Mouse (Mus musculus) testis, adult 2 months (tissue): ENCODE results near the gene H3f3b. TPM values are rescaled to one million over a fixed set of nuclear protein-coding genes. Genes with fewer than 3 reads are reported as not detected.

Experiments
- H3K27ac ChIP-seq: fragments of 200-500 bp; 2 replicates; pipeline ENCODE4 v1.5.1; 2012; ENCODE audit warnings: low read depth, low read length; ENCODE audit not compliant: control insufficient read depth, insufficient read depth
- H3K27me3 ChIP-seq: fragments of 200-500 bp; 2 replicates; pipeline ENCODE4 v1.6.1; 2012; ENCODE audit warnings: mild to moderate bottlenecking, low read length, moderate library complexity; ENCODE audit not compliant: control insufficient read depth, insufficient read depth
- H3K36me3 ChIP-seq: fragments of 200-500 bp; 2 replicates; pipeline ENCODE4 v1.6.1; 2012; ENCODE audit warnings: mild to moderate bottlenecking, low read length; ENCODE audit not compliant: control insufficient read depth, insufficient read depth
- H3K4me1 ChIP-seq: fragments of 200-500 bp; 2 replicates; pipeline ENCODE4 v1.6.1; 2012; ENCODE audit warnings: low read length; ENCODE audit not compliant: control insufficient read depth, insufficient read depth
- H3K4me3 ChIP-seq: fragments of 200-500 bp; 2 replicates; pipeline ENCODE4 v1.5.1; 2012; ENCODE audit warnings: low read depth, mild to moderate bottlenecking, low read length, moderate library complexity, mixed read lengths; ENCODE audit not compliant: control insufficient read depth
- CTCF ChIP-seq: fragments of 200-500 bp; IDR thresholded peaks from 2 replicates; pipeline ENCODE4 v1.5.1; 2012; ENCODE audit warnings: low read depth, mild to moderate bottlenecking, inconsistent platforms, low read length, moderate library complexity; ENCODE audit not compliant: control insufficient read depth, insufficient read depth, insufficient replicate concordance
- POLR2A ChIP-seq: fragments of 200-500 bp; IDR thresholded peaks from 2 replicates; pipeline ENCODE4 v1.6.1; 2012; ENCODE audit warnings: low read depth, mild to moderate bottlenecking, inconsistent platforms, low read length, moderate library complexity; ENCODE audit not compliant: control insufficient read depth
- polyA plus RNA-seq: library from polyadenylated mRNA; depleted of rRNA; stranded (reverse); fragments of >200 nt; gene quantifications from 2 replicates; pipeline ENCODE4 v1.2.3, GENCODE M21; 2012

Gene H3f3b
- polyA plus RNA-seq, 1 experiment, result 276 TPM

GRCm38 (mm10) chr11:116058868-116059690 is 31.3 kb upstream of the H3f3b start:
- Histone ChIP-seq H3K36me3 (peaks cover 1% of the 10 kb centered on the region), H3K4me3 (no peak overlapping the region), H3K27ac (no peak overlapping the region), H3K4me1 (no peaks in the 10 kb centered on the region), H3K27me3 (no peaks in the 10 kb centered on the region)
- TF ChIP-seq POLR2A (no peak), CTCF (no peak)

GRCm38 (mm10) chr11:116058022-116058614 is 30.4 kb upstream of the H3f3b start:
- no peaks in the 10 kb centered on the region for H3K4me1 ChIP-seq
- no peaks in the 10 kb centered on the region for H3K27me3 ChIP-seq
- no peak for TF ChIP-seq CTCF
- TF ChIP-seq POLR2A, result no peak
- H3K36me3 ChIP-seq, result peaks cover 1% of the 10 kb centered on the region
- no peak overlapping the region for H3K27ac ChIP-seq
- no peak overlapping the region for H3K4me3 ChIP-seq

- no peak overlapping the region for H3K4me3 ChIP-seq
- H3K27ac ChIP-seq, result no peak overlapping the region
- TF ChIP-seq CTCF (no peak), POLR2A (no peak)
- H3K36me3 ChIP-seq, result peaks cover 1% of the 10 kb centered on the region
- H3K4me1 ChIP-seq, result no peaks in the 10 kb centered on the region
- no peaks in the 10 kb centered on the region for H3K27me3 ChIP-seq
These were observed 29.6 kb upstream of the H3f3b start for GRCm38 (mm10) chr11:116057237-116057881.

GRCm38 (mm10) chr11:116055873-116056272 is 28.1 kb upstream of the H3f3b start:
- Histone ChIP-seq H3K4me3 (no peak overlapping the region), H3K36me3 (peaks cover 4% of the 10 kb centered on the region)

GRCm38 (mm10) chr11:116053510-116054229 is 25.9 kb upstream of the H3f3b start:
- Histone ChIP-seq H3K36me3 (peaks cover 4% of the 10 kb centered on the region), H3K4me1 (no peaks in the 10 kb centered on the region), H3K4me3 (no peak overlapping the region), H3K27me3 (no peaks in the 10 kb centered on the region), H3K27ac (no peak overlapping the region)
- TF ChIP-seq CTCF, result no peak
- TF ChIP-seq POLR2A, result no peak

More at GRCm38 (mm10) chr11:116055873-116056272, 28.1 kb upstream of the H3f3b start:
- H3K27ac ChIP-seq, result no peak overlapping the region
- no peaks in the 10 kb centered on the region for H3K4me1 ChIP-seq
- no peaks in the 10 kb centered on the region for H3K27me3 ChIP-seq
- TF ChIP-seq CTCF (no peak), POLR2A (no peak)

GRCm38 (mm10) chr11:116050196-116050595 is 22.4 kb upstream of the H3f3b start:
- Histone ChIP-seq H3K36me3 (peaks cover 3% of the 10 kb centered on the region), H3K27ac (no peak overlapping the region), H3K4me3 (no peak overlapping the region), H3K4me1 (peaks cover 5% of the 10 kb centered on the region), H3K27me3 (no peaks in the 10 kb centered on the region)
- TF ChIP-seq POLR2A (no peak), CTCF (no peak)
